Mouse (Mus musculus) kidney, adult 2 months (tissue): ENCODE data around the gene Gm7075.

Source experiments
- CTCF ChIP-seq: fragments of 200-500 bp; conservative IDR thresholded peaks from 2 replicates; pipeline ENCODE4 v1.5.1; 2011; ENCODE audit warnings: low read depth, mild to moderate bottlenecking, control low read depth, low read length, moderate library complexity, mixed read lengths; ENCODE audit not compliant: insufficient read depth, insufficient read length
- POLR2A ChIP-seq: fragments of 200-500 bp; IDR thresholded peaks from one replicate; pipeline ENCODE4 v1.6.1; 2011; ENCODE audit warnings: low read depth, low read length, control low read depth

- TF ChIP-seq CTCF (no peak), POLR2A (no peak)
These were observed 32.3 kb upstream of the Gm7075 start for GRCm38 (mm10) chr10:63453926-63454325.
